Mouse (Mus musculus) megakaryocyte progenitor cell, adult 5-6 weeks (primary cell): ENCODE results near the gene Hsd17b11. TPM values are rescaled to one million over a fixed set of nuclear protein-coding genes. Genes with fewer than 3 reads are reported as not detected.
"Not testable (repeated sequence)": the region's sequence is repeated elsewhere in the genome, so short reads cannot be mapped to it uniquely, and the experiment has no call there.

Experiments
- ATAC-seq: replicated peaks from 2 replicates; pipeline ENCODE4 v1.8.0; 2016; ENCODE audit warnings: mild to moderate bottlenecking, moderate TSS enrichment, inconsistent platforms; ENCODE audit not compliant: poor library complexity
- total RNA-seq, 2 experiments: library from RNA; stranded (forward) in 1 of 2; stranded (reverse) in 1 of 2; fragments of 157-497, 149-512 nt in 1 of 2; fragments of 200-1000 nt in 1 of 2; gene quantifications; 2 replicates each; pipeline versions ENCODE4 v1.2.3 to v1.2.4; 2015 to 2017

The Hsd17b11 gene
- total RNA-seq, 2 experiments from 2014 or later = 81.8 to 93.6 TPM

DNA sequence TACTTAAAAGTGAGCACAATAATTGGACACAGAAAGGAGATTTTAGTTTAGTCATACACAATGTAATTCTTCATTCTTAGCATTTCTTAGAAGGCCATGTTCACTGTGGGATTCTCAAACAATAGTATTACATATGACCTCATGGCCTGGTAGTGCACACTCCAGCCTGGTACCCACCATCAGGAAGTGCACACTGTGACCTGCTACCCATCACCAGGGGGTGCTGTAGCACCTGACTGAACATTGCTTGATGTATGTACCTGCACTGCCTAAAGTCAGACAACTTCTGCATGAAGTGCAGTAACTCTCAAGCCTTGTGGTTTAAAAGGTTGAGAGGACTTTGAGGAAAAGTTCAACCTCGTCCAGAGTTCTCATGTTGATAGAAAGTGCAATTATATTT lies 28.1 kb downstream of the Hsd17b11 start:
- ATAC-seq = peak; percentile 82

DNA sequence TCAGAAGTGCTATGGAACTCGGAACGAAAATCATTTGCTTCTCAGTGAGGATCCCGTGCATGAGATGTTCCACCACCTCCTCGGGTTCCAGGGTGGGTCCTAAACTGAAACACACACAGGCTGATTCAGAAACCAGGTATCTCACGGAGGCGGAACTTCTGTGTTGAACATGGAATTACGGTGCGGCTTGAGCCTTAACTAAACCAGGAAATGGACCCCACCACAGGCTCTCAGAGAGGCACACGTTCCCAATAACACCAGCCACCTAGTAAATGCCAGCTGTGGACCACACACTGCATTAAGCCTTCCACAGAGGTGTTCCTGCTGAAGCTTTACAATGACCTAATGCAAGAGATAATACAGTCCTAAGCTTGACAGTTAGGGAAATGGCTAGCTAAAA lies 28.9 kb downstream of the Hsd17b11 start:
- ATAC-seq = no peak

DNA sequence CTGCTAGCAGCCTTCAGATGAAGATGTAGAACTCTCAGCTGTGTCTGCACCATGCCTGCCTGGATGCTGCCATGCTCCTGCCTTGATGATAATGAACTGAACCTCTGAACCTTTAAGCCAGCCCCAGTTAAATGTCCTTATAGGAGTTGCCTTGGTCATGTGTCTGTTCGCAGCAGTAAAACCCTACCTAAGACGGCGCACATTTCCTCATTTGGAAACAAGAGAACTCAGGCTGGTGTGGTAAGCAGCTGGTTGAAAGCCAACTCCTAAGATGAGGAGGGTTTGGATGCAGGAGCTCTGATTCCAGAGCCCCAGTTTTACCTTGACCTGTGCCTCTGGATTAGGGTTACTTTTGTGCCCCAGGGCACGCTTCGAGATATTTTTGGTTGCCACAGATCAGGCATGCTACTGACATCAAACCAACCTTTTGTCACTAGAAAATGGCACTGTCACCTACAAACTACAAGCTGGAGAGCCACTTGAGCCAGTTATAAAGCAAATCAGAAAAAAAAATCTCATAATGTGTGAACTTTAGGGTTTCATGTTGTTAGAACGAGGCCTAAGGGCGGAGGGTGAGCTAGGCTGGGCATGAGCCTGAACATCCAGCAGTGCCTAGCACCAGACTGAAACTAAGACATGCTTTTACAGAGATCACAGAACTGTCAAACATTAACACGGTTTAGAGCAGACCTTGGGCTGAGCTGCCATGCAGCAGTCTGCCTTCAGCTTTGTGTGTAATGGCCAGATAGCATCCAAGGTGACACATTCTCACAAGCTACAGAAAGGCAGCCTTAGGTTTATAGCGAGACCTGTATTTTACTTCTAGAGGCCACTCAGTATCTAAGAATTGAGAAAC lies 40.8 kb downstream of the Hsd17b11 start:
- ATAC-seq = no peak

DNA sequence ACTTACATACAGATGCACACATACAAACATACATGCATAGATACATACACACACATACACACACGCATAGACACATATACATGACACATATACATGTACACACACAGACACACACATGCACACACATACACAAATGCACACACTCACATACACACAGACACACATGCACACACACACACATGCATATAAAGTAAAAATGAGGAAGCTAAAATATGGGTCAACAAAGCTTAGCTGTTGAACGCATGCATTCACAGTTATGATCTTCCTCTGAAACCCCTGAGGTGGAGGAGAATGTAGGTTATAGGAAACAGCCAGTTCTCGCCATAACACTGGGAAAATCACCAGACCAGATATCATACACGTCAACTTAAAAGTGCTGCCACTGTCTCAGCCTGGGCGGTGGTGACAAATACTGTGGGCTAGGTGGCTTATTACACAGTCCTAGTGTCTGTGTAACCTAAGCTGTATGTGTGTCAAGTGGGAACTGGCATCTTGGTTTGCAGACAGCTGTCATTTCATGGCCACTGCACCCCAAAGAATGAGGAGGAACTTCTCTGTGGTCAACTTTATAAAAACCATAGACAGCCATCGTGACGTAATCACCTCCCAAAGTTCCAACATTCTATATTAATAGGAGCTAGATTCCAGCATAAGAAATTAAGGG lies 43.7 kb downstream of the Hsd17b11 start:
- ATAC-seq = peak; percentile 69

DNA sequence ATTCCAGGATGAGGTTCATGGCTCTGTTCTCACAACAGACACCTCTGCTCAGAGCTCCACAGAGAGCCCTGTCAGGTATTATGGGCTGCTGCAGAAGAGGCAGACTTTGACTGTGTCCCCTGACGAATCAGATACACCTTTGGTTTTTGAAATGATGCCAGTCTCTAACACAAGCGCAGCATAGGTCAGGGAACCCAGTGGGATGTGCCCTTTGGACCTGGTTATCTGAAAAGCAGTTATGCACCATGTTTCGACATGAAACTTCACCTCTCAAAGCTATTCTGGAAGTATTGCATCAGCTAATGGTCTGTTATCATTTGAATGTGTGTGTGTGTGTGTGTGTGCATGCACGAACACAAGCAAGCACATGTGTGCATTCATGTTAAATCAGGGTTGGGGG lies 44.4 kb downstream of the Hsd17b11 start, which contains the start of gene Hsd17b13:
Hsd17b13 (minus strand) TSS at position 114 of the 400 bp plus-strand sequence.
- ATAC-seq = no peak

DNA sequence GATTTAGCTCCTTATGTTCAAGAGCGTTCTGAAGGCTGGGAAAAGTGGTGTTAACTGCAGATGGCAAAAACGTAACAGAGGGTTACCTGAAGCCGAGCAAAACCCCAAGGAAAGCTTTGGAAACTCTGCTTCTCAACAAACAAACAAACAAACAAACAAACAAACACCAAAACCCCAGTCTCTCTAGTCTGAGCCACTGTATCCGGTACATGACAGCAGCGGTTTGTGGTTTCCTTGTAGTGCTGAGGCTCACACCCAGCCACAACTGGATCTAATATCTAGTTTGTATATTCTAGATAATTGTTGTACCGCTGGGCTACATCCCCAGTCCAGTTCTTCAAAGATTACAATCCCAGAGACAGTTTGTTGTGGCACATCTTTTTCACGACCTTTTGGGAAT lies 46.0 kb downstream of the Hsd17b11 start:
- ATAC-seq = 0 out of 2 replicates have a peak, but pooled peaks have one; percentile 30

DNA sequence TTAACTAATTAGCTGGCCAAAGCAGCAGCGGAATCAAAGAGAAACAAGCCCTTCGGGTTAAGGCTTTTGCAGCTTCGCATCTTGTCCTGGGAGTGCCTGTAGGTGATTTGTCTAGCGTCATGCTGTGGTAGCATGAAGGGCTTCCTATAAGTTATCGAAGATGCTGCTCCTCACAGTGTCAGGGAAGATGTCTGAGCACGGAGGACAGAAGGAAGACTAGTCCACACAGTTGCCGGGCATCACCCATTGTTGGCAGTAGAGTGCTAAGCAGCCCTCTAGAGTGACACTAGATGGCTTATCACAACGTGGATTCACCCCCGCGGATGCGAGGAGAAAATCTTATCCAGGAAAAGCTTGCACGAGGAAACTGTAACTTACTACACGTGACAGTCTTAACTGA lies 48.9 kb downstream of the Hsd17b11 start:
- ATAC-seq = peak; percentile 35

DNA sequence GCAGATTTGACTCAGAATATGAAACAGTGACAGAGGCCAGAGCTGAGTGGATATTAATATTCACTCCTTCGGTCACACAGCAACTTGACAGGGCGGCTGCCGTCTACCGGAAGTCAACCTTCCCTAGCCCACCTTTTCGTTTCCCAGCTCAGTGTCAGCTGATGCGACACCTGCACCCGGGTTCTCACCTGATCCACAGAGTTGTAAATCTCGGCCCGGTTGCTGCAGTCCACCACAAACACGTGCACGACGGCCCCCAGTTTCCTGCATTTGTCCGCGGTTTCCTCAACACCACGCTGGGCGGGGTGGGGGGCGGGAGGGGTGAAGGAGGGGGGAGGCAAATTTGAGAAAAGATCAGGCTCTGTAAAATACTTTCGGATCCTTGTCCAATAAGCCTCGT lies 49.3 kb downstream of the Hsd17b11 start:
- peak; percentile 22 for ATAC-seq

DNA sequence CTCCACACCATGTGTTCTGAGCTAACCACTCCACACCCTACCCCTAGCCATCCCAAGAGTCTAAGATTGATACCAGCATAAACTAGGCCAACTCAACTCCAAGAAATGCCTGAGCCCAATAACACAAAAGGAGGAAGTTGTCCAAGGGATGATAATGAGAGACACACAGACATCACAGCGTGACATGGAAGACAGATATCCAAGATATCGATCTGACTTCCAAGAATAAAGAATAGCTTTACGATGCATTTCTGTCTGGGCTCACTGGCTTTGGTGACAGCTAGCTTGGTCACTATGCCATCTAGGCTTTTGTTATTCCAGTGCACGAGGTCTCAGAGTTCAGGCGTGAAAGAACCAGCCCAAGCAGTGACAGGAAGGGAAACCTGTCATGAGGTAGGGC lies 50.7 kb downstream of the Hsd17b11 start:
- no peak for ATAC-seq

DNA sequence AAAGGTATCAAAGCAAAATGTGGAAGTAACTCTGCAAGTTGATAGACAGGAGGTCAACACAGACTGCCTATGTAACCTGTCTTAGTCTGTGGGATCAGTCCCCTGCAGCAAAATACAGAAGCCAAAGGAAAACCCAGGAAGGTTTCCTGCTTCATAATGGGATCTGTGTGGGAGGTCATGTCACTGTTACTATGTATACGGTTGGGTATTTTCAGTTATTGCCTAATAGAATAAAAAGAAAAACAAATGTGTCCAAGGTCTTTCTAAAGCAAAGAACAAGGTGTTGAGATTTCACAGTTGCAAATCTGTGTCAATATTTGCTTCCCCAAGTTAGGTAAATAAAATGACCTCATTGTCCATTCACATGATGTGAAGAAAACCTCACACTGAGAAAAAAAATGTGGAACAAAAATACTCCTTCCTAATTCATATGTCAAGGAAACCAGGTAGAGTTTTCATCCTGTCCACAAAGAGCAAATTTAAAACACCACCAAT lies 58.7 kb downstream of the Hsd17b11 start:
- ATAC-seq = no peak

DNA sequence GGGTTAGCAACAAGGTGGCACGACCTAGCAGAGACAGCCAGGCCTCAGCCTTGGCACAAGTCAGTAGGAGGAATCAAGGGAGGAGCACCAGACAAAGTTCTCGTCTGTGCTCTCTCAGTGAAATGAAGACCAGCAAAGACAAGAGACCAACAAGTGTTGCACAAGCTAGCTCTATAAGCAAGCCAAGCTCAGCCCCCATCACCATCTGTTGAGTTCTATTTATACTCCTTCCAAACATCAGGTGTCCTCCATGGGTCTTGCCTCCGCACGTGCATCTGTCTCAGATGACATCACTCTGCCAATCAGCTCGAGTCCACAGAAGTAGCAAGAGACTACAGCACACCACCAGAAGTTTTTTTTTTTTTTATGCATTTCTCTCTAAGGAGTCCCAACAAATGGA lies 67.1 kb downstream of the Hsd17b11 start:
- no peak for ATAC-seq

DNA sequence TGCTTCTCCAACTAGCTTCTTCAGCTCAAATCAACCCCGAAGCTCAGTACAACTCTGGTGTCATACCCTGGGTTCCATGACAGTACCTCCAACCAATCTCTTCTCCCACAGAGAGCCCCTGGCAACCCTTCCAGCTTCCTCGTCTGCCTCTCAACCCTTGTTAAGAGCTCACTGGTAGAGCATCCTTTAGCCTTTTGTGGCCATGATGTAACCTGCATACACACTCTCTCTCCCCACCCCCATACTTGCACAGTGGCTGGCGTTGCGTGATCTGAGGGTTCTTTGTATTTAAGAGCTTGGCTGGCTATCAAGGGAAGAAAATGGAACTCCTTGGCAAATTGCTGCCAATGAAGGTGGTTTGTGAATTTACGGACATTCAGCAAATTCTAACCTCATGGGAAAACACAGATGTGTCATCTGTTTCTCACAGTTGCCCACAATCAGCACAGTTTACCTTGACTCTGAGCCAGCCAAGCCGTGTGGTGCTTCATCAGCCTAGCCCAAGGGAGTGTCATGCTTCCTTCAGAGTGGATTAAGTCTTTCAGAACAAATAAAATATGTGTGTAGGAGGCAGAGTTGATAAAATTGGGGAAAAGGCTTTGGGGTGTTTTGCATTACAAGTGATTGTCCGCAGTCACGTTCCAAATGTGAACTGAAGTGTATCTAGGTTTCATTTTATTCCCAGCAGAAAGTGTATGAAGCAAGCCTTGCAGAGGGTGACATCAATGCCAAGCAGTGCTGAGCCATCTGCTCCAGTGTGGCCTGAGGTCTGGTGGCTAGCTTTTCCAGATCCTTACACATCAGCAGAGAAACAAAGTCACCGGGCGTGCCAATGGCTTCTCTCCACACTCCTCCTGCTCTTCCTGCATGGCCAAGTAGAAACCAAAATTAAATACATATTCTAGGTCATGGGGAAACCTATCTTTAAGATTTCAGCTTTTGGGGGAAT lies 68.3 kb downstream of the Hsd17b11 start:
- ATAC-seq = no peak

DNA sequence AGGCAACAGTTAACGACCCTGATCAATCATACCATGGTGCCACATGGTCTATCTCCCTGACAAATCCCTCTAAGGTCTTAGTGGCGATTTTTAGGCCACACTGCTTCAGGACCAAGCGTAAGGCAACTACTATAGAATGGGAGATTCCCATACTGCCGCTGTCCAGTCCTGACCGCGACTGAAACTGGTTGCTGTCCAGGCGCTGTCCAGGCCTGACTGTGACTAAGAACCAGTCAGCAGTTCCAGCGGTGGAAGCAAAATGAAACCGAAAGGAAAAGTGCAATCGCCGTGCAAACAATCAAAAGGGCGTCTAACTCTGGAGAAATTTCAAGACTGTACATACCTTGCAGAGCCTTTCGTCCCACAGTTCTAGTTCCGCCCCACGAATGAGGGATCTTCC lies 71.6 kb downstream of the Hsd17b11 start:
- ATAC-seq = not testable (repeated sequence)

DNA sequence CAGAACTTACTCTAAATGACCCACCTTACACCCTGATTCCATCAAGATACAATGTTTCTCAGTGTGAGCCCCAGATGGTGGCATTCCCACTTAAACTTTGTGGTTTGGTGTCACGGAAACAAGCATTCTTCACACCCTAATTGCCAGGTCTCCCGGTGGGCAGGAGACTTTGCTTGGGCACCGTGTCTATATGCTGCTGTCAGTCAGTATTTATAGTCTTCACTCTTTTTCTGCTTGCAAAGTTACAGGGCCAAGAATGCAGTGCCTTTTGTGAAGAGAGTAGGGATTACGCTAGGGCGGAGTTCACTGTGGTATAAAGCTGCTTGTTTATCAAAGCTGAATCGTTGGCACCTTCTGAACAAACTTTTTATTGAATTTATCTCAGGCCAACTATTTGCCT lies 78.5 kb downstream of the Hsd17b11 start:
- no peak for ATAC-seq

DNA sequence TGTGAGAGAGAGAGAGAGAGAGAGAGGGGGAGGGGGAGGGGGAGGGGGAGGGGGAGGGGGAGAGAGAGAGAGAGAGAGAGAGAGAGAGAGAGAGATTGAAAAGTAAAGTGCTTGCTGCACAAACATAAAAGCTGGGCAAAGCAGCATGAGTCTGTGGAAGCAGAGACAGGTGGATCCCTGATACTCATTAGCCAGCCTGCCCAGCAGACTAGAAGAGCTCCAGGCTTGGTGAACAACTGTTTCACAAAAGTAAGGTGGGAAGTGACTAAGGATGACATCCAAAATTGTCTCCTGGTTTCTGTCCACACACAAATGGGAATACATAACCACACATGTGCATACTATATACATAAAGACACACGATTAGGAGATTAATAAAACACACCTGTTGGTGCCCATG lies 81.9 kb downstream of the Hsd17b11 start:
- ATAC-seq = no peak

Other genes with a start within 250 kb of the Hsd17b11 start
- 0.71 and 2.2 TPM in 2 replicates for gene Klhl8, start 110.7 kb downstream of the Hsd17b11 start, total RNA-seq (2015)
- gene Klhl8, start 110.7 kb downstream of the Hsd17b11 start, total RNA-seq (2017) = 1.8 and 2.9 TPM in 2 replicates
- gene Hsd17b13, start 44.5 kb downstream of the Hsd17b11 start, total RNA-seq (2015) = not detected in 2 replicates
- 0.12 TPM in 1 of 2 replicates, not detected in the other for gene Hsd17b13, start 44.5 kb downstream of the Hsd17b11 start, total RNA-seq (2017)
- 26.1 and 27.6 TPM in 2 replicates for gene Nudt9, start 24.4 kb upstream of the Hsd17b11 start, total RNA-seq (2015)
- 54.8 and 64.6 TPM in 2 replicates for gene Nudt9, start 24.4 kb upstream of the Hsd17b11 start, total RNA-seq (2017)
- not detected in 2 replicates for gene Gm17660, start 55.7 kb upstream of the Hsd17b11 start, total RNA-seq (2015)
- gene Gm17660, start 55.7 kb upstream of the Hsd17b11 start, total RNA-seq (2017) = not detected in 2 replicates
- not detected in 2 replicates for gene Sparcl1, start 91.8 kb upstream of the Hsd17b11 start, total RNA-seq (2015)
- gene Sparcl1, start 91.8 kb upstream of the Hsd17b11 start, total RNA-seq (2017) = not detected in 2 replicates
- gene Dspp, start 148.8 kb upstream of the Hsd17b11 start, total RNA-seq (2015) = not detected in 2 replicates
- not detected in 2 replicates for gene Dspp, start 148.8 kb upstream of the Hsd17b11 start, total RNA-seq (2017)
- not detected in 2 replicates for gene Dmp1, start 180.7 kb upstream of the Hsd17b11 start, total RNA-seq (2015)
- not detected in 2 replicates for gene Dmp1, start 180.7 kb upstream of the Hsd17b11 start, total RNA-seq (2017)